Mouse (Mus musculus) ES-Bruce4 (cell line): ENCODE data around the gene Scnn1a.

Experiments used
- CTCF ChIP-seq: IDR thresholded peaks from one replicate; pipeline ENCODE4 v1.8.1; 2011; ENCODE audit warnings: low read depth, low read length
- POLR2A ChIP-seq: IDR thresholded peaks from one replicate; pipeline ENCODE4 v1.8.1; 2011; ENCODE audit warnings: low read length; ENCODE audit not compliant: insufficient read depth

DNA sequence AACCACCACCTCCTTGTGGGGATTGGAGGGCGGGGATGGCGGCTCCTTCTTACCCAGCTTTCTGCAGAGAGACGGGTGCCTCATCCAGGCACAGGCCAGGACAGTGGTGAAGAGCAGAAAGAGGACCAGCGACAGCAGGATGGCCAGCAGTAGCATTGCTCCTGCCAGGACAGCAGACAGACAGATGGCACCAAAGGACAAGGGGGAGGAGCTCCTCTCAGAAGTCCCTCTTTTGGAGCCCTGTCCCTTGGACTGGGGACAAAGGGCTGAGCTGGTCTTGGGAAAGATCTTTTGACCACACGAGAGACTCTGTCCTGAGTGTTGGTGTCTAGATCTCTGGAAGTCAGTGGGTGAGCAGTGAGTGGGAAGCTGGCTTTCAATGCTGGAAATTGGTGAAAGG is 11.1 kb upstream of the Scnn1a start:
- TF ChIP-seq CTCF (no peak), POLR2A (no peak)
